Mouse (Mus musculus) C2C12 (cell line): ENCODE results near the gene E430018J23Rik. TPM values are rescaled to one million over a fixed set of nuclear protein-coding genes. Genes with fewer than 3 reads are reported as not detected.

Experiments used
- H3K27me3 ChIP-seq: one replicate; pipeline ENCODE4 v1.6.1; 2011; ENCODE audit not compliant: control insufficient read depth, insufficient read depth, insufficient read length
- H3K36me3 ChIP-seq: one replicate; pipeline ENCODE4 v1.6.1; 2011; ENCODE audit not compliant: control insufficient read depth, insufficient read depth
- H3K4me3 ChIP-seq: one replicate; pipeline ENCODE4 v1.5.1; 2011; ENCODE audit warnings: mild to moderate bottlenecking, control low read depth; ENCODE audit not compliant: poor library complexity, insufficient read depth, severe bottlenecking
- H3K79me2 ChIP-seq: one replicate; pipeline ENCODE4 v1.6.1; 2011; ENCODE audit not compliant: control insufficient read depth, insufficient read depth
- H3K79me3 ChIP-seq: one replicate; pipeline ENCODE4 v1.6.1; 2011; ENCODE audit warnings: low read depth, control low read depth
- H3ac ChIP-seq: one replicate; pipeline ENCODE3; 2011; ENCODE audit warnings: low read depth; ENCODE audit not compliant: control insufficient read depth, insufficient read length
- CEBPB ChIP-seq: IDR thresholded peaks from one replicate; pipeline ENCODE4 v1.6.1; 2011; ENCODE audit warnings: low read depth, mild to moderate bottlenecking, control low read depth, moderate library complexity
- CTCF ChIP-seq: IDR thresholded peaks from one replicate; pipeline ENCODE4 v1.5.1; 2011; ENCODE audit not compliant: control insufficient read depth, insufficient read depth, insufficient read length
- FOSL1 ChIP-seq: IDR thresholded peaks from one replicate; pipeline ENCODE4 v1.8.0; 2011; ENCODE audit warnings: mild to moderate bottlenecking, low read length; ENCODE audit not compliant: poor library complexity, insufficient read depth, severe bottlenecking
- MAX ChIP-seq: IDR thresholded peaks from one replicate; pipeline ENCODE4 v1.6.1; 2011; ENCODE audit warnings: mild to moderate bottlenecking, control low read depth
- MYOD1 ChIP-seq: IDR thresholded peaks from one replicate; pipeline ENCODE4 v1.6.1; 2011; ENCODE audit warnings: low read depth; ENCODE audit not compliant: control insufficient read depth, insufficient read length
- MYOG ChIP-seq: IDR thresholded peaks from one replicate; pipeline ENCODE4 v1.6.1; 2011; ENCODE audit not compliant: control insufficient read depth, insufficient read length; ENCODE audit errors: extremely low read depth
- USF1 ChIP-seq: IDR thresholded peaks from one replicate; pipeline ENCODE4 v1.6.1; 2011; ENCODE audit warnings: low read depth, mild to moderate bottlenecking, control low read depth, moderate library complexity
- long read RNA-seq, 2 experiments: library from polyadenylated mRNA; unstranded; transcript quantifications; one replicate each; pipeline ENCODE4 v2.0.0; 2019 to 2020
- polyA plus RNA-seq: library from polyadenylated mRNA; unstranded; fragments of >200 nt; fragmentation: generic; extraction: Trizol; gene quantifications from one replicate; pipeline ENCODE4 v1.2.1, GENCODE M21; 2012; ENCODE audit warnings: missing spikeins

Gene E430018J23Rik
- polyA plus RNA-seq: 2.9 TPM
- long read RNA-seq, experiment 1, partial matches to known transcripts: 0 of 4 reads
- long read RNA-seq, experiment 1, other reads (novel, unspliced or antisense): 2 of 4 reads
- long read RNA-seq, experiment 2, transcript E430018J23Rik-201 (3 exons, 2,063 nt): major isoform, 5 of 8 reads
- long read RNA-seq, experiment 2, partial matches to known transcripts: 0 of 8 reads
- long read RNA-seq, experiment 2, other reads (novel, unspliced or antisense): 2 of 8 reads

GRCm38 (mm10) chr7:127393157-127393943, at the start of gene E430018J23Rik:
Gene E430018J23Rik, minus strand, starts transcription at chr7:127393629.
- Histone ChIP-seq H3ac (peak within 1 kb of the TSS; percentile 68), H3K79me2 (no peaks in the 10 kb centered on the region), H3K79me3 (no peaks in the 10 kb centered on the region), H3K4me3 (peak within 1 kb of the TSS; percentile 34), H3K27me3 (no peaks in the 10 kb centered on the region), H3K36me3 (no peaks in the 10 kb centered on the region)
- TF ChIP-seq CEBPB (no peak), MAX (peak; percentile 42)

GRCm38 (mm10) chr7:127437724-127438123, 44.3 kb upstream of the E430018J23Rik start:
- no peak for TF ChIP-seq FOSL1
- no peak for TF ChIP-seq CEBPB
- TF ChIP-seq MAX: no peak
- TF ChIP-seq USF1: no peak
- TF ChIP-seq MYOG: no peak
- TF ChIP-seq MYOD1: no peak
- TF ChIP-seq CTCF: no peak
- no peak overlapping the region for H3K4me3 ChIP-seq
- H3K36me3 ChIP-seq: no peaks in the 10 kb centered on the region
- H3K27me3 ChIP-seq: no peaks in the 10 kb centered on the region
- no peak overlapping the region for H3ac ChIP-seq
- H3K79me3 ChIP-seq: no peaks in the 10 kb centered on the region
- H3K79me2 ChIP-seq: no peaks in the 10 kb centered on the region

- no peak overlapping the region for H3ac ChIP-seq
Measured at GRCm38 (mm10) chr7:127435206-127435605, 41.8 kb upstream of the E430018J23Rik start.

GRCm38 (mm10) chr7:127426354-127426753, 32.9 kb upstream of the E430018J23Rik start:
- no peak overlapping the region for H3K4me3 ChIP-seq
- TF ChIP-seq USF1: no peak
- no peak for TF ChIP-seq FOSL1
- no peak for TF ChIP-seq CEBPB
- no peaks in the 10 kb centered on the region for H3K79me2 ChIP-seq
- no peaks in the 10 kb centered on the region for H3K36me3 ChIP-seq
- H3K79me3 ChIP-seq: no peaks in the 10 kb centered on the region
- H3ac ChIP-seq: no peak overlapping the region
- no peaks in the 10 kb centered on the region for H3K27me3 ChIP-seq

More at GRCm38 (mm10) chr7:127435206-127435605, 41.8 kb upstream of the E430018J23Rik start:
- TF ChIP-seq CEBPB (no peak), FOSL1 (no peak), CTCF (no peak), USF1 (no peak), MYOG (no peak), MAX (no peak), MYOD1 (no peak)
- no peaks in the 10 kb centered on the region for H3K36me3 ChIP-seq
- no peaks in the 10 kb centered on the region for H3K27me3 ChIP-seq
- H3K4me3 ChIP-seq: no peak overlapping the region
- H3K79me3 ChIP-seq: no peaks in the 10 kb centered on the region
- H3K79me2 ChIP-seq: no peaks in the 10 kb centered on the region

- H3K4me3 ChIP-seq: no peak overlapping the region
- no peaks in the 10 kb centered on the region for H3K79me2 ChIP-seq
- TF ChIP-seq USF1 (no peak), FOSL1 (no peak), MAX (no peak), MYOD1 (no peak), CTCF (no peak), MYOG (no peak), CEBPB (no peak)
- no peaks in the 10 kb centered on the region for H3K27me3 ChIP-seq
- no peaks in the 10 kb centered on the region for H3K79me3 ChIP-seq
- no peaks in the 10 kb centered on the region for H3K36me3 ChIP-seq
- H3ac ChIP-seq: no peak overlapping the region
Measured at GRCm38 (mm10) chr7:127425911-127426310, 32.5 kb upstream of the E430018J23Rik start.

- Histone ChIP-seq H3K27me3 (no peaks in the 10 kb centered on the region), H3K36me3 (no peaks in the 10 kb centered on the region), H3K4me3 (no peak overlapping the region), H3K79me3 (no peaks in the 10 kb centered on the region), H3ac (no peak overlapping the region), H3K79me2 (no peaks in the 10 kb centered on the region)
- TF ChIP-seq USF1 (no peak), CEBPB (no peak), MAX (no peak), CTCF (no peak), FOSL1 (no peak)
Measured at GRCm38 (mm10) chr7:127425291-127425690, 31.9 kb upstream of the E430018J23Rik start.
